Mouse (Mus musculus) liver, embryonic 14.5 days (tissue): ENCODE data around the gene Cacng4.

Experiments
- CTCF ChIP-seq: IDR thresholded peaks from 2 replicates; pipeline ENCODE4 v1.5.1; 2016; ENCODE audit warnings: antibody characterized with exemption, low read depth, control low read depth
- EP300 ChIP-seq: IDR thresholded peaks from 2 replicates; pipeline ENCODE4 v1.6.1; 2016; ENCODE audit warnings: antibody characterized with exemption, low read depth

- no peak for TF ChIP-seq EP300
- TF ChIP-seq CTCF = no peak
These were observed 89.3 kb downstream of the Cacng4 start for GRCm38 (mm10) chr11:107705060-107705459.
